Mouse (Mus musculus): ENCODE measurements at regions not wholly inside any gene's neighbourhood (a gene's known extent, or its start where the extent isn't known, plus 50 kb on each side); places are given as distances from the start of the nearest gene placed in this dataset.

- Histone ChIP-seq H3K4me1 (ENCODE audit: control insufficient read depth in 1 of 2, insufficient read depth in 2 of 2) (no peaks in the 10 kb centered on the region), H3K9me3 (replicated peaks; ENCODE audit: low read length) (no peaks in the 10 kb centered on the region), H3K4me3 (replicated peaks in 1 of 3; ENCODE audit: low read depth in 2 of 3, low read length in 2 of 3, poor library complexity in 1 of 3) (no peak overlapping the region), H3K36me3 (replicated peaks in 1 of 2; ENCODE audit: control insufficient read depth in 1 of 2, insufficient read depth in 1 of 2, low read length in 1 of 2) (no peaks in the 10 kb centered on the region), H3K27ac (ENCODE audit: insufficient read depth, low read depth) (no peak overlapping the region), H3K4me2 (ENCODE audit: insufficient read depth, low read depth, poor library complexity, severe bottlenecking) (no peak overlapping the region), H3K9ac (ENCODE audit: insufficient read depth, low read depth) (no peak overlapping the region), H3K27me3 (replicated peaks) (no peaks in the 10 kb centered on the region), H3K79me2 (replicated peaks; ENCODE audit: control insufficient read depth, extremely low read depth, insufficient read depth, poor library complexity, severe bottlenecking) (no peaks in the 10 kb centered on the region)
- in situ Hi-C loops (cut with MboI; ENCODE audit: low pct_ligation_motif_present, low pct_unique_long_range_greater_than_20kb, low sequenced_read_pairs) (no loop called here), dilution Hi-C loops (cut with MboI; ENCODE audit: extremely low pct_ligation_motif_present, extremely low pct_unique_long_range_greater_than_20kb, low sequenced_read_pairs) (no loop called here)
- DNase-seq (ENCODE audit: extremely low read depth): no peak
- TF ChIP-seq TBP (conservative IDR thresholded peaks at IDR 0.05; ENCODE audit: low read depth, low read length): no peak
Measured at GRCm38 (mm10) chr12:58669914-58670635, 341.7 kb downstream of the Sec23a start.

GRCm38 (mm10) chr12:58654530-58655056, 357.2 kb downstream of the Sec23a start:
- dilution Hi-C loops (cut with MboI; ENCODE audit: extremely low pct_ligation_motif_present, extremely low pct_unique_long_range_greater_than_20kb, low sequenced_read_pairs): no loop called here
- Histone ChIP-seq H3K4me1 (ENCODE audit: control insufficient read depth in 1 of 2, insufficient read depth in 2 of 2) (peaks cover 0 to 3% of the 10 kb centered on the region in 2 experiments; a peak in 1 of 4 replicates), H3K36me3 (replicated peaks in 1 of 2; ENCODE audit: control insufficient read depth in 1 of 2, insufficient read depth in 1 of 2, low read length in 1 of 2) (no peaks in the 10 kb centered on the region), H3K9ac (ENCODE audit: insufficient read depth, low read depth) (no peak overlapping the region), H3K79me2 (replicated peaks; ENCODE audit: control insufficient read depth, extremely low read depth, insufficient read depth, poor library complexity, severe bottlenecking) (no peaks in the 10 kb centered on the region), H3K27ac (ENCODE audit: insufficient read depth, low read depth) (no peak overlapping the region), H3K4me3 (replicated peaks in 1 of 3; ENCODE audit: low read depth in 2 of 3, low read length in 2 of 3, poor library complexity in 1 of 3) (no peak overlapping the region), H3K9me3 (replicated peaks; ENCODE audit: low read length) (no peaks in the 10 kb centered on the region), H3K4me2 (ENCODE audit: insufficient read depth, low read depth, poor library complexity, severe bottlenecking) (no peak overlapping the region), H3K27me3 (replicated peaks) (no peaks in the 10 kb centered on the region)
- in situ Hi-C loops (cut with MboI; ENCODE audit: low pct_ligation_motif_present, low pct_unique_long_range_greater_than_20kb, low sequenced_read_pairs): no loop called here
- no peak for DNase-seq (ENCODE audit: extremely low read depth)
- TF ChIP-seq JUND (conservative IDR thresholded peaks at IDR 0.05; ENCODE audit: low read depth, low read length): no peak
- TF ChIP-seq CHD2 (IDR thresholded peaks at IDR 0.05; ENCODE audit: low read length): no peak
- no peak for TF ChIP-seq NRF1 (IDR thresholded peaks at IDR 0.05; ENCODE audit: low read depth, low read length)
- no peak for TF ChIP-seq MEF2A (IDR thresholded peaks at IDR 0.05; ENCODE audit: borderline replicate concordance, low read depth, low read length)
- TF ChIP-seq ZMIZ1 (IDR thresholded peaks at IDR 0.05; ENCODE audit: low read depth, low read length): no peak
- TF ChIP-seq MAZ (IDR thresholded peaks at IDR 0.05; ENCODE audit: low read depth, low read length): no peak
- no peak for TF ChIP-seq PAX5 (IDR thresholded peaks at IDR 0.05; ENCODE audit: low read length)
- no peak for TF ChIP-seq BHLHE40 (IDR thresholded peaks at IDR 0.05; ENCODE audit: low read depth, low read length)
- no peak for TF ChIP-seq MAX (IDR thresholded peaks at IDR 0.05; ENCODE audit: low read length)
- no peak for TF ChIP-seq USF2 (conservative IDR thresholded peaks at IDR 0.05; ENCODE audit: low read depth, low read length)
- TF ChIP-seq RAD21 (IDR thresholded peaks at IDR 0.05; ENCODE audit: low read depth, low read length): no peak
- no peak for TF ChIP-seq KAT2A (IDR thresholded peaks at IDR 0.05; ENCODE audit: insufficient replicate concordance, low read length)
- no peak for TF ChIP-seq TBP (conservative IDR thresholded peaks at IDR 0.05; ENCODE audit: low read depth, low read length)
- TF ChIP-seq ZC3H11A (IDR thresholded peaks at IDR 0.05; ENCODE audit: low read depth, low read length): no peak
- no peak for TF ChIP-seq GABPA (IDR thresholded peaks at IDR 0.05; ENCODE audit: insufficient replicate concordance, low read depth, low read length)
- TF ChIP-seq E2F4 (IDR thresholded peaks at IDR 0.05; ENCODE audit: insufficient replicate concordance, low read depth, low read length): no peak
- TF ChIP-seq SIN3A (IDR thresholded peaks at IDR 0.05; ENCODE audit: low read length): no peak
- TF ChIP-seq CHD1 (IDR thresholded peaks at IDR 0.05; ENCODE audit: low read depth, low read length): no peak
- TF ChIP-seq CTCF (conservative IDR thresholded peaks at IDR 0.05 in 1 of 2, IDR thresholded peaks at IDR 0.05 in 1 of 2; ENCODE audit: low read depth in 2 of 2, low read length in 2 of 2): no peak
